Mouse (Mus musculus) liver, embryonic 14.5 days (tissue): Measurements from ENCODE around the gene Pcyt2.

Experiments
- CTCF ChIP-seq: IDR thresholded peaks from 2 replicates; pipeline ENCODE4 v1.5.1; 2016; ENCODE audit warnings: antibody characterized with exemption, low read depth, control low read depth
- EP300 ChIP-seq: IDR thresholded peaks from 2 replicates; pipeline ENCODE4 v1.6.1; 2016; ENCODE audit warnings: antibody characterized with exemption, low read depth

GRCm38 (mm10) chr11:120634810-120635209 lies 17.1 kb upstream of the Pcyt2 start:
- TF ChIP-seq EP300, result no peak
- TF ChIP-seq CTCF, result no peak
